Mouse (Mus musculus) cerebellum, adult 11 months (tissue): ENCODE results near the gene Rps6ka5.

Experiments used
- DNase-seq: peaks from one replicate; pipeline ENCODE4 v3.0.0; 2022

The Rps6ka5 gene

GRCm38 (mm10) chr12:100641936-100642335 lies 84.8 kb downstream of the Rps6ka5 start:
- DNase-seq, result no peak

DNA sequence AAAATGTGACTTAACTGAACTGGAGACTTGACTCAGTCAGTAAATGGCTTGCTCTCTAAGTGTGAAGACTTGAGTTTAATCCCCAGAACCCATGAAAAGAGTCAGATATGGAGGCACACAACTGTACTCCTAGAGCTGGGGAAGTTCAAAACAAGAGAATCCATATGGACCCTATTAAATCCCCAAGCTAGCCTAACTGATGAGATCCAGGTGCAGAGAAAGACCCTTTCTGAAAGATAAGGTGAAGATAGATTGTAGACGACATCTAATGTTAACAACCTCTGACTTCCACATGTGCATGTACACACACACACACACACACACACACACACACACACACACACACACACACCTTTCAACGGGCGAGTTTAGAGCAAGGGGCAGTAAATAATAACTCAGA lies 86.1 kb downstream of the Rps6ka5 start:
- DNase-seq, result no peak

GRCm38 (mm10) chr12:100639680-100640079 lies 87.1 kb downstream of the Rps6ka5 start:
- no peak for DNase-seq

GRCm38 (mm10) chr12:100637886-100638285 lies 88.9 kb downstream of the Rps6ka5 start:
- DNase-seq, result no peak

GRCm38 (mm10) chr12:100636733-100637132 lies 90.0 kb downstream of the Rps6ka5 start:
- DNase-seq, result no peak

GRCm38 (mm10) chr12:100636299-100636633 lies 90.5 kb downstream of the Rps6ka5 start:
- DNase-seq, result no peak

GRCm38 (mm10) chr12:100635601-100636298 lies 91.0 kb downstream of the Rps6ka5 start:
- no peak for DNase-seq

- DNase-seq, result no peak
These were observed 93.6 kb downstream of the Rps6ka5 start for GRCm38 (mm10) chr12:100633231-100633630.

- peak; percentile 51 for DNase-seq
These were observed 95.5 kb downstream of the Rps6ka5 start for GRCm38 (mm10) chr12:100631286-100631685.

GRCm38 (mm10) chr12:100629126-100629920 lies 97.5 kb downstream of the Rps6ka5 start:
- DNase-seq, result peak; percentile 30

- DNase-seq, result no peak
These were observed 99.6 kb downstream of the Rps6ka5 start for GRCm38 (mm10) chr12:100626991-100627677.

DNA sequence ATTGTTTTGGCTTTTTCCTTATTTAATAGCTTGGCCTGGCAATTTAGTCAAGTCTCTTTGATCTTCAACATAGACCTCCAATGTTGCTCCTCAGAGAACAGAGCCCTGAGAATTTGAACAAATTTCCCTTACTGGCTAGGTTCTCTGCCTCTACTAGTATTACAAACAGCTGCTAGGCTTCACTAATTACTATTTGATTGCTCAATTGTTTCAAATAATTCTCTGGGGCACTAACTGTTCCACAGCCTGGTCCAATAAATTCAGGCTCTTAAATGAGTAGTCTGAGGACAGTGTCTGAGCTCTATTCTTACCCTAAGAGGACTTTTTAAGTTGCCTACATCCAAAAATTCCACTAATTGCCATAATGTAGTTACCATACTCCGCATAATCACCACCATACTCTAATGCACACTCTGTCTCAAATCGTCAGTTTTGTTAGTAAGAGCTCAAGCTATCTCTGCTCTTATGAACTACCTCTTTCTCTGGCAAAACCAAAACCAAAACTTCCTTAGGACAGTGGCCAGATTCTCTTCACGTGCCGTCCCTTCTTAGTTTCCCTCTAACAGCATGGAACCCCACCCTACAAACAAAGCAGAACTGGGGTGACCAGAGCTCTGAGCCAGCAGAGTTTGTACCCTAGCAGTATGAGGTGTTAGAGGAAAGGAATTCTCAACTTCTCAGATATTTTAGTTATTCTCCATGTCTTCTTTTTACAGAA lies 100.4 kb downstream of the Rps6ka5 start:
- no peak for DNase-seq

- DNase-seq, result no peak
These were observed 101.8 kb downstream of the Rps6ka5 start for GRCm38 (mm10) chr12:100624854-100625447.

GRCm38 (mm10) chr12:100615251-100615650 lies 111.5 kb downstream of the Rps6ka5 start:
- DNase-seq, result no peak

- no peak for DNase-seq
These were observed 112.9 kb downstream of the Rps6ka5 start for GRCm38 (mm10) chr12:100613878-100614277.

DNA sequence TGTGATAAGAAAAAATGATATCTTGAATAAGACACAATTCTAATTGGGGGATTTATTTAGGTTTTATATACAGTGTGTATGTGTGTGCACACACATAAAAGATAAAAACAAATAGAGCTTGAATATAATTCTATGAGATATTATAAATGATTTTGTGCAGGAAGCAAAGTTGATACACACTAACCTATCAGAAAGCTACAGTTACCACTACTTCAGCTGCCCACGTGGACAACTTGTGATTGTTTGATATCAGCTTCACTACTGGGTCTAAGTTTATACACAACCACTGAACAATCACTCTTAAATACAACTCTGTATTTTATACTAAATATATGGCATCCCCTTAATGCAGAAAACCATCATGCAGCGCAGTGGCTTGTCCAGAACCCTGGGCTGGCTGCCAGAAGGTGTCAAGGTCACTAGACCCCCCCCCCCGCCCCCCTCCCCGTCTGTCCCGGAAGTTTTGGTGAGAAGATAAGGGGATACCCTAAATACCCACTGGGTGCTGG lies 113.5 kb downstream of the Rps6ka5 start:
- DNase-seq, result no peak

GRCm38 (mm10) chr12:100609766-100610165 lies 117.0 kb downstream of the Rps6ka5 start:
- no peak for DNase-seq

DNA sequence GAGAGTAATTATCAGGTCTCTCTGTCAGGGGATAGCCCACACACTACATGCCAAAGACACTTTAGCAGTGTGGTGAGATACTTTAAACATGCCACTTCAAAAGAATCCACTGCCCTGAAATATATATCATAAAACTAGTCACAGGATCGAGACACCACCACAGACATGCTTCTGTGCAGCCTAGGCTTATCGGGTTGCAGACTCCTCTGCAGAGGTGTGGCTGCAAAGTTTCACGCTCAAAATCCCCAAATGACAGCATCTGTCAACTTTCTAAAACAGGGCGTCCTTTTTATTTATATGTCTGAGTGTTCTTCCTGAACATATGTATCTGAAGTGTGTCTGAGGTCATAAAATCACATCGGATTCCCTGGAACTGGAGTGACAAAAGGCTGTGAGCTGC lies 117.7 kb downstream of the Rps6ka5 start:
- DNase-seq, result no peak

DNA sequence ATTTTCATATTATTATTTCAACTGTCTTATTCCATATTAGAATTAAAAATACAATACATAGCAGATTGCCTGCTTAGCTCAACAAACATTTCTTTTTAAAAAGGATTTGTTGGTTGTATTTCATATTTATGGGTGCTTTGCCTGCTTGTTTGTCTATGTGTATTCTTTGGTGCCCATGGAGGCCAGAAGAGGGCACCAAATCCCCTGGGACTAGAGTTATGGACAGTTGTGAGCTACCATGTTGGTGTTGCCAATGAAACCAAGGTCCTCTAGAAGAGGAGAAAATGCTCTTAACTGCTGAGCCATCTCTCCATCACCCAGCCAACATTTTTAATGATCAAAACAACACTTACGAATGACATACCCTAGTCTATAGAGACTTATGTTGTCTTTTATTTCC lies 120.0 kb downstream of the Rps6ka5 start:
- DNase-seq, result no peak

DNA sequence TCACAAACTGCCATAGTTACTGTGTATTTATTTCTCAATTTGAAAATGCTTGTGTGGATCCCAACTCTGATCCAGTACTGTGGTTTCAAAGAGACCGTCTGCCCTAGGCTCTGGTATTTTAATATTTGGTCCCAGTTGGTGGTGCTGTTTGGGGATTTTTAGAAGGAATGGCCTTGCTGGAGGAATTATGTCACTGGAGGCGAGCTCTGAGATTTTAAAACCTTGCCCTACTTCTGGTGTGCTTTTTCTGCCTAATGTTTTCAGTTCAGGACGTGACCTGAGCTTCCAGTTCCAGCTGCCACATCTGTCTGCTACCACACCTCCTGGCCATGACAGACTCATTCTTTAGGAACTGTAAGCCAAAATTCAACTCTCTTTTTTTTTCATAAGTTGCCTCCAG lies 121.2 kb downstream of the Rps6ka5 start:
- no peak for DNase-seq

- DNase-seq, result peak; percentile 15
These were observed 122.2 kb downstream of the Rps6ka5 start for GRCm38 (mm10) chr12:100604540-100604939.

GRCm38 (mm10) chr12:100594700-100595099 lies 132.1 kb downstream of the Rps6ka5 start:
- no peak for DNase-seq

GRCm38 (mm10) chr12:100586601-100587000 lies 140.2 kb downstream of the Rps6ka5 start:
- DNase-seq, result no peak
